Mouse (Mus musculus): Measurements from ENCODE around the gene Syne2. TPM values are rescaled to one million over a fixed set of nuclear protein-coding genes. Genes with fewer than 3 reads are reported as not detected.

The Syne2 gene
- polyA plus RNA-seq, 1 experiment from 2014 or later: 41.4 TPM

DNA sequence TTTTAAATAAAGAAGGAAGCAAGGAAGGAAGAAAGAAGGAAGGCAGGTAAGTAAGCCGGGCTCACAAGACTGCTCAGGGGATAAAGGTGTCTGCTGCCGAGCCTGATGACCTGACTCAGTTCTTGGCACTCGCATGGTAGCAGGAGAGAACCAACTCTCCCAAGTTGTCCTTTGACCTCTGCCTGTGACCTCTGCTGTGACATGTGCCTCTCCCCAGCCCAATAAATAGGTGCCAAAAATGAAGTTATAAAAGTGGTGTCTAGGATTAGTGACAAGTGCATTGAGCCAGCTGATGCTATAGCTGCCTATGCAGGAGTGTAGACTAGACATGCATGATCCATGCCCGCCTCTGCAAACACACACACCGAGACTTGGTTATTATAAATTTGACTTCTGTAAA is 73.3 kb downstream of the Syne2 start:
- no peak overlapping the region for H3K9ac ChIP-seq (ENCODE audit: low read depth, low read length)
- H3K27me3 ChIP-seq (ENCODE audit: control insufficient read depth, insufficient read depth, low read depth, low read length): no peaks in the 10 kb centered on the region
- H3K9me3 ChIP-seq (replicated peaks; ENCODE audit: control insufficient read depth, low read length, poor library complexity, severe bottlenecking): no peaks in the 10 kb centered on the region
- no peak for ATAC-seq
- WGBS: 92% methylated on average over 5 of the region's 5 CpGs
- no peak overlapping the region for H3K27ac ChIP-seq (ENCODE audit: low read length)
- 0 out of 2 replicates have a peak, but pooled peaks cover 2% of the 10 kb centered on the region for H3K36me3 ChIP-seq (ENCODE audit: control insufficient read depth, insufficient read depth, low read length)
- no peaks in the 10 kb centered on the region for H3K4me1 ChIP-seq (ENCODE audit: control insufficient read depth, insufficient read depth, low read length)
- H3K4me3 ChIP-seq (ENCODE audit: low read depth, low read length): no peak overlapping the region
- H3K4me2 ChIP-seq (ENCODE audit: low read length): no peak overlapping the region

GRCm38 (mm10) chr12:75893392-75893791 is 75.5 kb downstream of the Syne2 start:
- Histone ChIP-seq H3K27ac (ENCODE audit: low read length) (no peak overlapping the region), H3K4me3 (ENCODE audit: low read depth, low read length) (no peak overlapping the region), H3K9ac (ENCODE audit: low read depth, low read length) (no peak overlapping the region), H3K4me1 (ENCODE audit: control insufficient read depth, insufficient read depth, low read length) (no peaks in the 10 kb centered on the region), H3K27me3 (ENCODE audit: control insufficient read depth, insufficient read depth, low read depth, low read length) (no peaks in the 10 kb centered on the region), H3K36me3 (ENCODE audit: control insufficient read depth, insufficient read depth, low read length) (0 out of 2 replicates have a peak, but pooled peaks cover 2% of the 10 kb centered on the region), H3K9me3 (replicated peaks; ENCODE audit: control insufficient read depth, low read length, poor library complexity, severe bottlenecking) (no peaks in the 10 kb centered on the region), H3K4me2 (ENCODE audit: low read length) (no peak overlapping the region)
- 84% methylated on average over 5 of the region's 5 CpGs for WGBS
- ATAC-seq: no peak

DNA sequence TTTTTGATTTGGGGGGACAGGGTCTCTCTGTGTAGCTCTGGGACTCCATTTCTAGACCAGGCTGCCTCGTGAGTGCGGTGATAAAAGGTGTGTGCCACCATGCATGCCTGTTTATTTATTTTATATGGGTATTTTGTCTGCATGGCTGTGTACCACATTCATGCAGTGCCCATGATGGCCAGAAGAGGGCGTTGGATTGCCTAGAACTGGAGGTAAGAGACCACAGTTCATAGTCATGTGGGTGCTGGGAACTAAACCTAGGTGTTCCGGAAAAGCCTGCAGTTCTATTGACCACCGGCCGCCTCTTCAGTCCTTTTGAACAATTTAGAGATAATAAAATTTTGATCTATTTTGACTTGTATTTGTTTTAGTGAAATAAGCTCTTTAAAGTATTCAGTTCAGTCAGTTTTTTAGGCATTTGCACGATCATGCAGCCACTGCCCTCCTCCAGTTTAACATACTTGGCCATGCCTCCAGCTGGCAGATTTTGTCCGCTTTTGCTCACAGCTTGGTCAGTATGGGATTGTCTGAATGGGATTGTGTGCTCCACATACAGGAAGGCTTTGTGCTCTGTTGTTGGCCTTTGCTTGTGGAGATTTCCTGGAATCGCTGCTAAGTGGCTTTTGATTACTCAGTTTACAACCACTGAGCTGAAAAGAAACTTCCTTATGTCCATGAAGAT is 76.5 kb downstream of the Syne2 start:
- no peak for ATAC-seq
- 66% methylated on average over 9 of the region's 9 CpGs for WGBS
- Histone ChIP-seq H3K4me2 (ENCODE audit: low read length) (no peak overlapping the region), H3K36me3 (ENCODE audit: control insufficient read depth, insufficient read depth, low read length) (no peaks in the 10 kb centered on the region), H3K27me3 (ENCODE audit: control insufficient read depth, insufficient read depth, low read depth, low read length) (no peaks in the 10 kb centered on the region), H3K9ac (ENCODE audit: low read depth, low read length) (no peak overlapping the region), H3K27ac (ENCODE audit: low read length) (no peak overlapping the region), H3K4me1 (ENCODE audit: control insufficient read depth, insufficient read depth, low read length) (no peaks in the 10 kb centered on the region), H3K4me3 (ENCODE audit: low read depth, low read length) (no peak overlapping the region), H3K9me3 (replicated peaks; ENCODE audit: control insufficient read depth, low read length, poor library complexity, severe bottlenecking) (no peaks in the 10 kb centered on the region)

DNA sequence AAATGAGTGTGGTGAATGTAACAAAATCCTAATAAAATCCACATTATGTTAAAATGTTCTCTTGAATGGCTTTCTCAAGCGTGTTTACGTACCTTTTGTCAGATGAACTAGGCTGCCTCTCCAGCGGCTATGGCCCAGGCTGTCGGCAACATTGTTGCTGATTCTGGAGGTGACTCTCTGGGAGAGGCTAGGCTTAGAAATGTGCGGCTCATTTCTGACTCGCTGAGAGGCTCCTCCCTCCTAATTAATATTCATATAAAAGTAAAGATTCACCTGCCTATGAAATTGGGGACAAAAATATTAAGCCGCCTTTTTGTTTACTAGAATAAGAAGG is 77.0 kb downstream of the Syne2 start:
- Histone ChIP-seq H3K9ac (ENCODE audit: low read depth, low read length) (no peak overlapping the region), H3K36me3 (ENCODE audit: control insufficient read depth, insufficient read depth, low read length) (no peaks in the 10 kb centered on the region), H3K4me1 (ENCODE audit: control insufficient read depth, insufficient read depth, low read length) (no peaks in the 10 kb centered on the region), H3K27ac (ENCODE audit: low read length) (no peak overlapping the region), H3K4me2 (ENCODE audit: low read length) (no peak overlapping the region), H3K27me3 (ENCODE audit: control insufficient read depth, insufficient read depth, low read depth, low read length) (no peaks in the 10 kb centered on the region), H3K4me3 (ENCODE audit: low read depth, low read length) (no peak overlapping the region), H3K9me3 (replicated peaks; ENCODE audit: control insufficient read depth, low read length, poor library complexity, severe bottlenecking) (no peaks in the 10 kb centered on the region)
- WGBS: 56% methylated on average over 7 of the region's 7 CpGs
- ATAC-seq: no peak

- H3K4me3 ChIP-seq (ENCODE audit: low read depth, low read length): no peak overlapping the region
- H3K4me2 ChIP-seq (ENCODE audit: low read length): no peak overlapping the region
- no peak overlapping the region for H3K9ac ChIP-seq (ENCODE audit: low read depth, low read length)
- H3K27me3 ChIP-seq (ENCODE audit: control insufficient read depth, insufficient read depth, low read depth, low read length): no peaks in the 10 kb centered on the region
- 91% methylated on average over 7 of the region's 7 CpGs for WGBS
- H3K4me1 ChIP-seq (ENCODE audit: control insufficient read depth, insufficient read depth, low read length): no peaks in the 10 kb centered on the region
- H3K9me3 ChIP-seq (replicated peaks; ENCODE audit: control insufficient read depth, low read length, poor library complexity, severe bottlenecking): no peaks in the 10 kb centered on the region
- H3K36me3 ChIP-seq (ENCODE audit: control insufficient read depth, insufficient read depth, low read length): no peaks in the 10 kb centered on the region
- H3K27ac ChIP-seq (ENCODE audit: low read length): no peak overlapping the region
- ATAC-seq: no peak
Observed at GRCm38 (mm10) chr12:75897793-75898192, 79.9 kb downstream of the Syne2 start.

DNA sequence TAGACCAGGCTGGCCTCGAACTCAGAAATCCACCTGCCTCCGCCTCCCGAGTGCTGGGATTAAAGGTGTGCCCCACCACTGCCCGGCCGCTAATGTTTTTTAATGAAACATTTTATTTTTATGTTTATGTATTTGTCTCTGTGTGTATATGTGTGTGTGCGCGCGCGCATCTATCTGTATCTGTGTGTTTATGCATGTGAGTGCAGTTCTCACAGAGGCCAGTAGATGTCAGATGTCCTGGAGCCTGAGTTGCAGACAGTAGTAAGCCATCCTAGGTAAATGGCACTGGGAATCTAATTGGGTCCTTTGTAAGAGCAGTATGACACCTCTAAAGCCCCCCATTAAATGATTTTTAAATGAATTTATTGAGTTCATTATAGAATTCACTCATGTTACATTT is 83.8 kb downstream of the Syne2 start:
- WGBS: 96% methylated on average over 9 of the region's 9 CpGs
- Histone ChIP-seq H3K4me2 (ENCODE audit: low read length) (no peak overlapping the region), H3K9ac (ENCODE audit: low read depth, low read length) (no peak overlapping the region), H3K9me3 (replicated peaks; ENCODE audit: control insufficient read depth, low read length, poor library complexity, severe bottlenecking) (no peaks in the 10 kb centered on the region), H3K36me3 (ENCODE audit: control insufficient read depth, insufficient read depth, low read length) (no peaks in the 10 kb centered on the region), H3K27ac (ENCODE audit: low read length) (no peak overlapping the region), H3K4me3 (ENCODE audit: low read depth, low read length) (no peak overlapping the region), H3K27me3 (ENCODE audit: control insufficient read depth, insufficient read depth, low read depth, low read length) (no peaks in the 10 kb centered on the region), H3K4me1 (ENCODE audit: control insufficient read depth, insufficient read depth, low read length) (no peaks in the 10 kb centered on the region)
- no peak for ATAC-seq

DNA sequence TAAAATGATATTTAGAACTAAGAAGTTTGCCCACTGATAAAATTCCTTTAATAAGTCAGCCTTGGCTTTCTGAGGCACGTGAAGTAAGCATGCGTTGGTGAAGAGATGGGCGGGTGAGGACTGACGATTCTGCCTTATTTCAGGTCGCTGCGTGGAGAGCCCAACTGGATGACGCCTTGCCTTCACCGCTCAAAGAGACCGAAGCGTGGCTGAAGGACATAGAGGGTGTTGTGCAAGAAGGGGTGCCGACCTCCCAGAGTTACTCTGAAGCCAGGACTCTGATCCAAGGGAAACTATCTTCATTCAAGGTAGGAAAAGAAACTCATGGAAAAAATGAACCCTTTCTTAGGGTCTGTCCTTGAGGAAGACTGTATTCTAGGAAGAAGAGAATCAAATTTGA is 86.1 kb downstream of the Syne2 start:
- 96% methylated on average over 11 of the region's 11 CpGs for WGBS
- H3K9me3 ChIP-seq (replicated peaks; ENCODE audit: control insufficient read depth, low read length, poor library complexity, severe bottlenecking): no peaks in the 10 kb centered on the region
- H3K27me3 ChIP-seq (ENCODE audit: control insufficient read depth, insufficient read depth, low read depth, low read length): no peaks in the 10 kb centered on the region
- H3K36me3 ChIP-seq (ENCODE audit: control insufficient read depth, insufficient read depth, low read length): no peaks in the 10 kb centered on the region
- H3K4me3 ChIP-seq (ENCODE audit: low read depth, low read length): no peak overlapping the region
- no peak overlapping the region for H3K9ac ChIP-seq (ENCODE audit: low read depth, low read length)
- H3K27ac ChIP-seq (ENCODE audit: low read length): no peak overlapping the region
- no peaks in the 10 kb centered on the region for H3K4me1 ChIP-seq (ENCODE audit: control insufficient read depth, insufficient read depth, low read length)
- H3K4me2 ChIP-seq (ENCODE audit: low read length): no peak overlapping the region
- no peak for ATAC-seq

GRCm38 (mm10) chr12:75905304-75905703 is 87.4 kb downstream of the Syne2 start:
- ATAC-seq: no peak
- WGBS: 97% methylated on average over 7 of the region's 7 CpGs
- no peak overlapping the region for H3K4me2 ChIP-seq (ENCODE audit: low read length)
- H3K27me3 ChIP-seq (ENCODE audit: control insufficient read depth, insufficient read depth, low read depth, low read length): no peaks in the 10 kb centered on the region
- no peak overlapping the region for H3K9ac ChIP-seq (ENCODE audit: low read depth, low read length)
- H3K4me3 ChIP-seq (ENCODE audit: low read depth, low read length): no peak overlapping the region
- H3K9me3 ChIP-seq (replicated peaks; ENCODE audit: control insufficient read depth, low read length, poor library complexity, severe bottlenecking): no peaks in the 10 kb centered on the region
- H3K27ac ChIP-seq (ENCODE audit: low read length): no peak overlapping the region
- no peaks in the 10 kb centered on the region for H3K36me3 ChIP-seq (ENCODE audit: control insufficient read depth, insufficient read depth, low read length)
- no peaks in the 10 kb centered on the region for H3K4me1 ChIP-seq (ENCODE audit: control insufficient read depth, insufficient read depth, low read length)

GRCm38 (mm10) chr12:75908466-75908865 is 90.5 kb downstream of the Syne2 start:
- Histone ChIP-seq H3K4me2 (ENCODE audit: low read length) (no peak overlapping the region), H3K9me3 (replicated peaks; ENCODE audit: control insufficient read depth, low read length, poor library complexity, severe bottlenecking) (no peaks in the 10 kb centered on the region), H3K4me1 (ENCODE audit: control insufficient read depth, insufficient read depth, low read length) (no peaks in the 10 kb centered on the region), H3K27ac (ENCODE audit: low read length) (no peak overlapping the region), H3K4me3 (ENCODE audit: low read depth, low read length) (no peak overlapping the region), H3K27me3 (ENCODE audit: control insufficient read depth, insufficient read depth, low read depth, low read length) (no peaks in the 10 kb centered on the region), H3K9ac (ENCODE audit: low read depth, low read length) (no peak overlapping the region), H3K36me3 (ENCODE audit: control insufficient read depth, insufficient read depth, low read length) (no peaks in the 10 kb centered on the region)
- WGBS: 97% methylated on average over 3 of the region's 3 CpGs
- ATAC-seq: no peak
